ENCODE assay signal across 12 mouse cellular contexts in genomic region chr17:45970741-45971550, GRCm38 (mm10).
DNase-seq lines count a peak whose midpoint lies in the region; ATAC-seq lines count a peak whose summit lies in the region.
"Had no signal": no experiment of that assay in that cellular context is flagged by ENCODE, and none has a peak within 500 bp of the region (broad histone marks: within the 10 kb centered on the region; RNA-seq: fewer than 3 reads in every experiment).

No protein-coding gene starts in this region.

- no peak overlapping the region for H3K9ac ChIP-seq in intestine, embryonic 15.5 days
- no peak overlapping the region for H3K9ac ChIP-seq in liver, embryonic 11.5 days (ENCODE audit: low read depth, low read length)
- H3K9ac ChIP-seq: heart, embryonic 13.5 days; hindbrain, embryonic 15.5 days; midbrain, embryonic 15.5 days had no signal

- H3K36me3 ChIP-seq in heart, embryonic 10.5 days: no peaks in the 10 kb centered on the region
- no peaks in the 10 kb centered on the region for H3K36me3 ChIP-seq in intestine, embryonic 15.5 days
- H3K36me3 ChIP-seq in liver, embryonic 11.5 days (ENCODE audit: control insufficient read depth, insufficient read depth, low read length): no peaks in the 10 kb centered on the region
- H3K36me3 ChIP-seq: heart, embryonic 13.5 days; hindbrain, embryonic 15.5 days; midbrain, embryonic 15.5 days had no signal

- peaks cover 6% of the 10 kb centered on the region; the same call in 1 of the 2 replicates for H3K27me3 ChIP-seq in heart, embryonic 10.5 days (ENCODE audit: insufficient read depth, poor library complexity, severe bottlenecking)
- H3K27me3 ChIP-seq in intestine, embryonic 15.5 days (replicated peaks): no peaks in the 10 kb centered on the region
- H3K27me3 ChIP-seq in liver, embryonic 11.5 days (replicated peaks; ENCODE audit: control insufficient read depth, insufficient read depth, low read length): no peaks in the 10 kb centered on the region
- H3K27me3 ChIP-seq: hindbrain, embryonic 15.5 days; midbrain, embryonic 15.5 days had no signal

- H3K4me3 ChIP-seq in heart, embryonic 10.5 days: no peak overlapping the region
- H3K4me3 ChIP-seq in intestine, embryonic 15.5 days (replicated peaks): no peak overlapping the region
- no peak overlapping the region for H3K4me3 ChIP-seq in liver, embryonic 11.5 days (ENCODE audit: low read depth, low read length)
- H3K4me3 ChIP-seq: heart, embryonic 13.5 days; hindbrain, embryonic 15.5 days; midbrain, embryonic 15.5 days had no signal

- WGBS in heart, embryonic 10.5 days: 74% methylated on average over 17 of the region's 17 CpGs
- 55% methylated on average over 17 of the region's 17 CpGs for WGBS in intestine, embryonic 15.5 days
- WGBS in liver, embryonic 11.5 days: 69% methylated on average over 17 of the region's 17 CpGs

- DNase-seq in heart, embryonic 10.5 days (ENCODE audit: low spot score): no peak
- no peak for DNase-seq in heart, adult 9 months (ENCODE audit: low spot score in 2 of 2)
- no peak for DNase-seq in liver, embryonic 11.5 days (ENCODE audit: low spot score)
- peak; percentile 70 for DNase-seq in lung, postnatal 10 days
- no peak for DNase-seq in frontal cortex, postnatal 36 days (ENCODE audit: low spot score in 2 of 2)
- no peak for DNase-seq in left cerebral cortex, adult 8-10 months (ENCODE audit: low spot score in 2 of 2)
- DNase-seq in layer of hippocampus, adult 9-10 months (ENCODE audit: low spot score): no peak
- DNase-seq: thymus, postnatal 36 days had no signal

- no peak for ATAC-seq in intestine, embryonic 15.5 days
- peak; percentile 34; the same call in 1 of the 2 replicates for ATAC-seq in liver, embryonic 11.5 days (replicated peaks; ENCODE audit: low FRiP score)
- ATAC-seq: midbrain, embryonic 15.5 days had no signal

- peak overlapping the region; percentile 38; the same call in 1 of the 2 replicates for H3K27ac ChIP-seq in heart, embryonic 10.5 days
- H3K27ac ChIP-seq in intestine, embryonic 15.5 days: no peak overlapping the region
- no peak overlapping the region for H3K27ac ChIP-seq in liver, embryonic 11.5 days (ENCODE audit: low read depth, low read length)
- H3K27ac ChIP-seq: heart, embryonic 13.5 days; hindbrain, embryonic 15.5 days; midbrain, embryonic 15.5 days had no signal

- peak overlapping the region; percentile 3; the same call in 1 of the 2 replicates for H3K4me2 ChIP-seq in intestine, embryonic 15.5 days (replicated peaks)
- H3K4me2 ChIP-seq in liver, embryonic 11.5 days: 0 out of 2 replicates have a peak overlapping the region, but pooled peaks have one; percentile 5
- H3K4me2 ChIP-seq: heart, embryonic 13.5 days; hindbrain, embryonic 15.5 days; midbrain, embryonic 15.5 days had no signal

- H3K4me1 ChIP-seq in heart, embryonic 10.5 days: peaks cover 19% of the 10 kb centered on the region
- peaks cover 28% of the 10 kb centered on the region for H3K4me1 ChIP-seq in intestine, embryonic 15.5 days (replicated peaks)
- H3K4me1 ChIP-seq in liver, embryonic 11.5 days (replicated peaks; ENCODE audit: control insufficient read depth, insufficient read depth, low read length): peaks cover 32% of the 10 kb centered on the region
- H3K4me1 ChIP-seq: hindbrain, embryonic 15.5 days; midbrain, embryonic 15.5 days had no signal

- no peaks in the 10 kb centered on the region for H3K9me3 ChIP-seq in heart, embryonic 10.5 days
- H3K9me3 ChIP-seq in intestine, embryonic 15.5 days: no peaks in the 10 kb centered on the region
- no peaks in the 10 kb centered on the region for H3K9me3 ChIP-seq in liver, embryonic 11.5 days (ENCODE audit: control insufficient read depth, low read length)
- H3K9me3 ChIP-seq: heart, embryonic 13.5 days; hindbrain, embryonic 15.5 days; midbrain, embryonic 15.5 days had no signal
